Mouse (Mus musculus) hindbrain, embryonic 12.5 days (tissue): ENCODE data around the gene Hoxa5. TPM values are rescaled to one million over a fixed set of nuclear protein-coding genes. Genes with fewer than 3 reads are reported as not detected.

Source experiments
- ATAC-seq: fragments of 200-750 bp; cut with Nextera tagmentation; 2 replicates; pipeline ENCODE4 v1.8.0; 2017; ENCODE audit warnings: moderate TSS enrichment; ENCODE audit not compliant: low FRiP score
- H3K27ac ChIP-seq: fragments of 300-500 bp; sonication (generic); 2 replicates; pipeline ENCODE4 v1.5.1; 2016; ENCODE audit warnings: mild to moderate bottlenecking
- H3K27me3 ChIP-seq: fragments of 300-500 bp; sonication (generic); 2 replicates; pipeline ENCODE4 v1.6.1; 2016; ENCODE audit warnings: mild to moderate bottlenecking
- H3K36me3 ChIP-seq: fragments of 300-500 bp; sonication (generic); 2 replicates; pipeline ENCODE4 v1.6.1; 2016; ENCODE audit warnings: mild to moderate bottlenecking
- H3K4me1 ChIP-seq: fragments of 300-500 bp; sonication (generic); 2 replicates; pipeline ENCODE4 v1.6.1; 2016
- H3K4me2 ChIP-seq: fragments of 300-500 bp; sonication (generic); replicated peaks from 2 replicates; pipeline ENCODE4 v1.6.1; 2016; ENCODE audit warnings: mild to moderate bottlenecking
- H3K4me3 ChIP-seq: fragments of 300-500 bp; sonication (generic); 2 replicates; pipeline ENCODE4 v1.5.1; 2016; ENCODE audit warnings: mild to moderate bottlenecking
- H3K9ac ChIP-seq: fragments of 300-500 bp; sonication (generic); 2 replicates; pipeline ENCODE4 v1.6.1; 2016; ENCODE audit warnings: mild to moderate bottlenecking, moderate library complexity
- H3K9me3 ChIP-seq: fragments of 300-500 bp; sonication (generic); replicated peaks from 2 replicates; pipeline ENCODE4 v1.6.1; 2016; ENCODE audit warnings: mild to moderate bottlenecking
- WGBS: fragments of 180-500 bp; shearing (Covaris S2); methylation state at CpG from one replicate; pipeline ENCODE4 v1.1.7; 2016; 5-methylcytosine and 5-hydroxymethylcytosine counted together
- polyA plus RNA-seq: library from polyadenylated mRNA; unstranded; fragments of >200 nt; fragmentation: Nextera tagmentation; extraction: Ambion mirVana; gene quantifications from 2 replicates; pipeline ENCODE4 v1.2.1, GENCODE M21; 2016

Hoxa5 gene
- polyA plus RNA-seq, 1 experiment from 2014 or later, result 53.4 TPM

DNA sequence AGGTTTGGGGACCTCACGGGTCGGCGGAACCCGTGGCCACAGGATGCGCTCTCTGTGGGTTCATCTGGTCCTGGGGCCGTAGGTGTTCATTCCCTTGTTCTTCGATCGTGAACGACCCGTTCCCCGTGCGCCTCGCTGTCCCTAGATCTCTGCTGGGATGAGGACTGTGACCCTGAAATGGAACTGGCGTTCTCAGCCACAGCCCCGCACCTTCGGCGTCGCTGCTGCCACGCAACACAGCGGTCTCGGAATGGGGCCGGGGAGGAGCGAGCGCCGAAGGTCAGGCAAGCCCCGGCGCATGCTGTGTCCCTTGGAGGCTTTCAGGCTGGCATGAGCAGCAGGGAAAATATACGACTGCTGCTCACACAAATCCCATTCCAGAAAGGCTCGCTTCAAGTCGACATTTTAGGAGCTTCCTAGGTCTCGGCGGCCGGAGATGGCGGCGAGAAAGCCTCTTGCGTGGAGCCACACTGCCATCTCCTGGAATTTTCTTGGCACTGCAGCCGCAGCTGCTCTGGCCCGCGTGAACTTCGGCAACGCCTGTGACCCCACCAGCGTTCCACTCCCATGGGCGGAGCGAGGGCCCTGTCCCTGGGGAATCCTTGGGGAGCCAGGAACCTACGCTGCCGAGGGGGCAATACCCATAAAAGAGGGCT, 17.1 kb upstream of the Hoxa5 start, which contains the start of gene Hoxa7:
Gene Hoxa7 (minus strand): TSS at position 518 of the 656 bp plus-strand sequence.
- H3K4me1 ChIP-seq, result peaks cover 21% of the 10 kb centered on the region
- peak; percentile 64 for ATAC-seq
- peak within 1 kb of the TSS; percentile 38 for H3K4me3 ChIP-seq
- H3K4me2 ChIP-seq, result peak within 1 kb of the TSS; percentile 66
- no peak within 1 kb of the TSS for H3K27ac ChIP-seq
- H3K27me3 ChIP-seq, result peaks cover 100% of the 10 kb centered on the region
- H3K36me3 ChIP-seq, result no peaks in the 10 kb centered on the region
- no peaks in the 10 kb centered on the region for H3K9me3 ChIP-seq
- peak within 1 kb of the TSS; percentile 47 for H3K9ac ChIP-seq
- WGBS, result under 1% methylated on average over 46 of the region's 46 CpGs

DNA sequence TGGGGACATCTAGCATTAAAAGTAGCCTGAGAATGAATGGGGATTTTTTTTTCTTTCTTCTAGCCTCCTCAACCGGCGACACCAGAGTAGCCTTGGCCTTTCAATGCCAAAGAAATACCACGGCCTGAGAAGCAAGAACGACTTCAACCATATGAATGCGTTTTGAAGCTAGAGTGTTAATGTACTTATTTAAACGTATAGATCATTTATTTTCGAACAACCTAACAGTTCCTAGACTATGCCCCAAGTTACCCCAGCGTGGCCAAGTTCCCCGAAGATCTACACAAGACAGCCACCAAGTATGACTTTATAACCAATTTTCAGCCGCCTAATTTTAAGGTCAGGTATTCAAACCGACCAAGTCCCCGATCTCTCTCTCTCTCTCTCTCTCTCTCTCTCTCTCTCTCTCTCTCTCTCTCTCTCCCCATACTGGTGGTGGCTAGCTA, 16.5 kb upstream of the Hoxa5 start:
- Histone ChIP-seq H3K9me3 (no peaks in the 10 kb centered on the region), H3K4me3 (peak overlapping the region; percentile 38; the same call in 1 of the 2 replicates), H3K27me3 (peaks cover 100% of the 10 kb centered on the region), H3K27ac (no peak overlapping the region), H3K36me3 (no peaks in the 10 kb centered on the region), H3K4me2 (peak overlapping the region; percentile 66), H3K9ac (0 out of 2 replicates have a peak overlapping the region, but pooled peaks have one; percentile 47), H3K4me1 (peaks cover 20% of the 10 kb centered on the region)
- WGBS, result 4% methylated on average over 12 of the region's 12 CpGs
- ATAC-seq, result no peak

DNA sequence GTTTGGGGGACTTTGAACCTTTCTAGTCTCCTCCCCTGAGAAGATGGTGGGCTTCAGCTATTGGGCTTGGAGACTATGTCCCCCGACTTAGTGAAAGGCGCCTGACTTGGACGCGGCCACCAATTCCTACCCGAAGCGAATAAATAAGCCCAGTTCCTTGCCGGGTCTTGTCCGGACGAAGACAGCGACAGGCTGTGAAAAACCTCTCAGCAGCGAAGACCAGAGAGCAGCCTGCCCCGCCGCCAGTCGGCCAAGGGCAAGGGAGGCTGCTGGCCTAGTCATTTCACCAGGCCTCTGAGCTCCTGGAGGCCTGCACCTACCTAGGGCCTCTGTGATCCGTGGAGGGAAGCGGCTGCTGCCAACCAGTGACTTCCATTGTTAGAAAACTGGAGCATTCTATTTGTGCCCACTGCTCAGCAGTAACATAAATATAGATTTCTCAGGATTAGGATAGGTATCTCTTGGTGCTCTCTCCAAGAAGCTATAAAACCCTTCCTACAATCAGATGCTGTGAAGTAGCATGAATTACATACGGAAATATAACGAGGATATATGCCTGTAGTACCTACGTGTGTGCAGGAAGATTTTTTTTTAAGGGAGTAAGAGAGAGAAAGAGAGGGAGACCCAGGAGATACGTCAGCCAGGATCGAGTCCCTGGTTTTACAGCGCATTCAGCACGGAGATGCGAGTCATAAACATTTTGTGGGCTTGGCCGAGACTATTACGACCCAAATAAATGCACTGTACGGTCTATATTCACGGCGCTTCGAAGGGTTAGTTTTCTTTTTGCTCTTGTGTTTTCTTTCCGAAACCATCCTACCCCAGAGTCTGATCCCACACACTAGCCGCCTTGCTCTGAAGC, 15.8 kb upstream of the Hoxa5 start:
- peaks cover 17% of the 10 kb centered on the region for H3K4me1 ChIP-seq
- WGBS, result 12% methylated on average over 32 of the region's 32 CpGs
- H3K9me3 ChIP-seq, result no peaks in the 10 kb centered on the region
- no peak overlapping the region for H3K4me3 ChIP-seq
- H3K9ac ChIP-seq, result no peak overlapping the region
- H3K4me2 ChIP-seq, result no peak overlapping the region
- peaks cover 100% of the 10 kb centered on the region for H3K27me3 ChIP-seq
- ATAC-seq, result no peak
- no peak overlapping the region for H3K27ac ChIP-seq
- no peaks in the 10 kb centered on the region for H3K36me3 ChIP-seq

DNA sequence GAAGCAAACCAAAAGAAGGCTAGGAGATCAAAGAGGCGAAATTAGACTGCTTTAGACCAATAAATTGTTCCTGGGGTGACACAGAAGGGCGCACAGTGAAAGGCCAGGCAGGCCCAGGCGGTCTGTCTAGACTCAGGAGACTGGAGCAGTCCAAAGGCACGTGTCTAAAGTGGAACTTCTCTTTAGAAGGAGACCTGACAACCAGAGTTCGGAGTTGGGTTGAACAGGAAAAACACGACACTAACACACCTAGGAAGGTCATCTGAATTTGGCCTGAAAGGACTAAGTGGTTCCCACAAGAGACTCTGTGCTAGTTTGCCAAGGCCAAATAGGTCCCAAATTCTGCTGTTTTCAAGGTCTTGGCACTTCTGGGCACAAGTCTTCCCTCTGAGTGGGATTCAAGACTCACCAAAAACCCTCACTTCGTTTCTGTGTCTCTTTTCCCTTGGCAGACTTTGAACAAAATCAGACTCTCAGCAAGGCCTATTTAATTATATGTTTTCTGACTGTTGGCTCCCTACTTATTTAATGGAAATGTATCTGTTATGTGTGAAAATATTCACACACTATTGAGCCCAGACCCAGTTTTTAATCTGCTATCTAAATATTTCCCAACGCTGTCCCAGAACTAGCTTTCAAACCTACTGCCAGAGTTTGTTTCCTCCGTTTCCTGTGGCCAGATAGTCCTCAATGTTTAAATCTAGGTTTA, 15.0 kb upstream of the Hoxa5 start:
- H3K9ac ChIP-seq, result no peak overlapping the region
- H3K4me1 ChIP-seq, result peaks cover 17% of the 10 kb centered on the region
- no peak for ATAC-seq
- H3K36me3 ChIP-seq, result no peaks in the 10 kb centered on the region
- H3K9me3 ChIP-seq, result no peaks in the 10 kb centered on the region
- no peak overlapping the region for H3K27ac ChIP-seq
- H3K4me2 ChIP-seq, result no peak overlapping the region
- 16% methylated on average over 9 of the region's 9 CpGs for WGBS
- H3K27me3 ChIP-seq, result peaks cover 100% of the 10 kb centered on the region
- H3K4me3 ChIP-seq, result no peak overlapping the region

DNA sequence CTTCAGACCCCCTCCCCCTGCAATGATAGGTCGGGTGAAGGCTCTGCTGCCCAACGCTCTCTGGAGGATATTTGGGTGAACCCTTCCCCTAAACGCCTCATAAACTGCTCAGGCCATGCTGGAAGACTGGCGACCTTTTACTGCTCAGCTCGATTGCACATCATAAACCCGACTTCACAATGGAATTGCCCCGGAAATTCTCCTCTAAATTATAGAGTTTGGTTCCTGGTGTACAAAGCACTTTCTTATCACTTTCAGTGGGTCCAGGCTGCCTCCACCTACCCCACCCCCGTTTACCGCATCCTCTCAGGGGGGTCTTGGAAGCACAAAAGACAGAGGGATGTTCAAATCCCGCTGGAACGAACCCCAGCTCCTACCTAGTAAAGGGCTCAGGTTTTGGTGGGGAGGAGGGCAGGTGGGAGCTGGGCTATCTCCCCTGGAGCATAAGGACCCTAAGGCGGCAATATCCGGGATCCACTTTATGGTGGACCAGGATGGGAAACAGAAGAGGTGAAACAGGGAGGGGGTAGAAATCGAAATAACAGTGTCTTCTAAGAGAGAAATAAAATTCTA, 14.3 kb upstream of the Hoxa5 start:
- WGBS, result 9% methylated on average over 14 of the region's 14 CpGs
- Histone ChIP-seq H3K4me1 (peaks cover 17% of the 10 kb centered on the region), H3K4me3 (no peak overlapping the region)

DNA sequence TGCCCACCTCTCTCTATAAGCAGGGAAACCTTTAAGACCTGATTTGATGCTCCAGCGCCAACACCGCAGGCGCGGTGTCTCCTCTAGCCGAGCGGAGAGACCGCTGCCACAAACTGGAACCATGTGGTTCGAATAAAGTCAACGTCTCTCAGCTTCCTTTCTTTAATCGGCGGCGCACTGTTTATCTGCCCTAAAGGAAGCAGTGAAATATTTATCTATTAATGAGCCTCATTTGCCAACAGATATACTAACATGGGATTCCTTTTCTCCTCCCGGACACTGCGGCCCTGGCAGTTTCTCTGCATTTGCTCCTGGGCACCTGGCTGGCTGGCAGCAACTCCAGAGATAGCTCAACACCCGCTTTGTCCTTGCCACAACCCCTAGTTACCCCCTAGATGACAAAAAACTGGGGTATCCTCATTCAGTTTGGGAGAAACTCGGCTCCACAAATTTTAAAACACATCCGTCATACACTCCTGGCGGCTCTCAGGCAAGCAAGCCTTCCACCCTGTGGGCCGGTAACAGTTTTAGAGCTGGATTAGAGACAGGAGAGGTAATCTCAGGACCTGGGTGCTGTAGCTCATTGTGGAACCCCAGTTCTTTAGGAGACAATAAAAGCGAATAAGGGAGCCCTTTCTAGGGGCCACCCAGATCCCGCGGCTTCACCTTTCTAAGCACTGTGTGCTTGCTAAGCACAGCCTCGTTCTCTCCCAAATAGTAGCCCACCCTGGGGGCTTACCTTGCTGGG, 13.7 kb upstream of the Hoxa5 start:
- H3K27me3 ChIP-seq, result peaks cover 100% of the 10 kb centered on the region
- no peaks in the 10 kb centered on the region for H3K9me3 ChIP-seq
- 0 out of 2 replicates have a peak overlapping the region, but pooled peaks have one; percentile 47 for H3K4me2 ChIP-seq
- ATAC-seq, result no peak
- H3K4me3 ChIP-seq, result peak overlapping the region; percentile 28; the same call in 1 of the 2 replicates
- H3K9ac ChIP-seq, result no peak overlapping the region
- WGBS, result 5% methylated on average over 23 of the region's 23 CpGs
- no peaks in the 10 kb centered on the region for H3K36me3 ChIP-seq
- H3K27ac ChIP-seq, result no peak overlapping the region
- peaks cover 18% of the 10 kb centered on the region for H3K4me1 ChIP-seq

More for the DNA sequence above, 14.3 kb upstream of the Hoxa5 start:
- no peak overlapping the region for H3K27ac ChIP-seq
- no peak overlapping the region for H3K4me2 ChIP-seq
- ATAC-seq, result no peak
- H3K36me3 ChIP-seq, result no peaks in the 10 kb centered on the region
- no peaks in the 10 kb centered on the region for H3K9me3 ChIP-seq
- no peak overlapping the region for H3K9ac ChIP-seq
- H3K27me3 ChIP-seq, result peaks cover 100% of the 10 kb centered on the region

DNA sequence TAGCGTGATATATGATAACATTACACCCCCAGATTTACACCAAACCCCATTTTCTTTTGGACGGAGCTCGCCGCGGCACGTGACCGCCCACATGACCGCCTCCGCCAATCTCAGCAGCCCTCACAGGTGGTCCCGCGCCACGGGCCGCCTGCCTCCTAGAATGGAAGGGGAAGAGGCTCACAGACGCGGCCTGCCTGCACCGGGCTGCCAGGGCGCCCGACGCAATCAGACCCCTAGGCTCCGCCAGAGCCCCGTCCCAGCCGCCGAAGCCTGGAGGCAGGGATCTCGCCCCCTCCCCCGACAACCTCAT, 13.0 kb upstream of the Hoxa5 start:
- Histone ChIP-seq H3K9me3 (no peaks in the 10 kb centered on the region), H3K4me2 (peak overlapping the region; percentile 47), H3K4me3 (peak overlapping the region; percentile 28), H3K36me3 (no peaks in the 10 kb centered on the region), H3K9ac (no peak overlapping the region), H3K27me3 (peaks cover 100% of the 10 kb centered on the region), H3K4me1 (peaks cover 20% of the 10 kb centered on the region), H3K27ac (no peak overlapping the region)
- ATAC-seq, result peak; percentile 57; the same call in 1 of the 2 replicates
- under 1% methylated on average over 25 of the region's 25 CpGs for WGBS

DNA sequence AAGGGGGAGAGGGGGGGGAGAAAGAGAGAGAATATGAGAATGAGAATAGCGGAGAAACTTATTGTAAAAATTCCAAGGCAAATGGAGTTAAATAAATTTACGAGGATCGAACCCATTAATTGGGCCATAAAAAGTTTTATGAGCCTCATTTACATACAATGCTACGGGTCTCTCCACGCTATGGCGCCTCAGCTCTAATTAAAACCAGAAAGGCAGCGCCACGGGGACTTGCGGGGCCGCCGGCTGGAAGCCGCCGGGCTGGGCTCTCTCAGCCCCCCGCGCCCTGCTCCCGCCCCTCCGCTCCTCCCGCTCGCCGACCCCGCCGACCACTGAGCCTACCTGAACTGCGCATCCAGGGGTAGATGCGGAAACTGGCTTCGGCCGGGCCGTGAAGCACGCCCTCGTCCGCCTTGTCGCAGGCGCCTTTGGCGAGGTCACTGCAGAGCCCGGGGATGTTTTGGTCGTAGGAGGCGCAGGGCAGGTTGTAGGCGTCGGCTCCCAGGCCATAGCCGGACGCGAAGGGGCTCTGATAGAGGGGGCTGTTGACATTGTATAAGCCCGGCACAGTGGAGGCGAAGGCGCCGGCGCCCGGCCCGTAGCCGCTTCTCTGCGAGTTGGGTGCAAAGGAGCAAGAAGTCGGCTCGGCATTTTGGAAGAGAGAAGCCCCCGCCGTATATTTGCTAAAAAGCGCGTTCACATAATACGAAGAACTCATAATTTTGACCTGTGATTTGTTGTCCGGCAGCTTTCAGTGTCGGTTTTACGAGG, 12.5 kb upstream of the Hoxa5 start:
- H3K4me3 ChIP-seq, result peak overlapping the region; percentile 28
- H3K9ac ChIP-seq, result no peak overlapping the region
- H3K36me3 ChIP-seq, result no peaks in the 10 kb centered on the region
- peak overlapping the region; percentile 47 for H3K4me2 ChIP-seq
- WGBS, result 3% methylated on average over 60 of the region's 60 CpGs
- no peaks in the 10 kb centered on the region for H3K9me3 ChIP-seq
- H3K27me3 ChIP-seq, result peaks cover 100% of the 10 kb centered on the region
- no peak for ATAC-seq
- H3K27ac ChIP-seq, result no peak overlapping the region
- H3K4me1 ChIP-seq, result peaks cover 20% of the 10 kb centered on the region

DNA sequence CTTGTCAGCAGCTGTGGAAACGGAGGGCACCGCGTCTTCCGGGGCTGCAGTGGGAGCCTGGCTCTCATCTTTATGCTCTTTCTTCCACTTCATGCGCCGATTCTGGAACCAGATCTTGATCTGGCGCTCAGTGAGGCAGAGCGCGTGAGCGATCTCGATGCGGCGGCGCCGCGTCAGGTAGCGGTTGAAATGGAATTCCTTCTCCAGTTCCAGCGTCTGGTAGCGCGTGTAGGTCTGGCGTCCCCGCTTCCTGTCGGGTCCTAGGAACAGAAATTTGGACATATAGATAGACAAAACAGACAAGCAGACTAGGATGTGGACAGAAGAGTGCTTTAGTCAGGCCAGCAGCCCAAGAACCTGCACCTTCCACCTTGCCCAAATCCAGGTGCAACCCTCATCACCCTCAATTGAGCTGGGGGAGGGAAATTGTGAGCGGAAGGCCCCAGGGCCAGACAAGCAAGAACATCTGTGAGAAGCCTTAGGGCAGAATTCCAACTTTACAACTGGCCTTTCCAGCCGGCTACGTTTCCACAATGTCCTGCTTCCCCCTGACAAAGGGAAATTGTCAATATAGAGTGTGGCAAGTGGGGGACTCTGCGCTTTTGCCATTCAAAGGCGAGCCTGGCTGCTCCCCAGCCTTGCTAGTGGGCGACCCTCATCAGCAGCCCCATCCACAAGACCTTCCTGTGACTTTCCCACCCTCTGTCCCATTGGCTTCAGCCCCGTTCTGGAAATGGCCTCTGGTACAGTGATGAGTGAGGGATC, 11.6 kb upstream of the Hoxa5 start:
- Histone ChIP-seq H3K27ac (no peak overlapping the region), H3K4me3 (no peak overlapping the region), H3K4me1 (peaks cover 16% of the 10 kb centered on the region), H3K9me3 (no peaks in the 10 kb centered on the region), H3K4me2 (no peak overlapping the region), H3K36me3 (no peaks in the 10 kb centered on the region), H3K9ac (no peak overlapping the region), H3K27me3 (peaks cover 100% of the 10 kb centered on the region)
- ATAC-seq, result no peak
- 2% methylated on average over 30 of the region's 30 CpGs for WGBS

DNA sequence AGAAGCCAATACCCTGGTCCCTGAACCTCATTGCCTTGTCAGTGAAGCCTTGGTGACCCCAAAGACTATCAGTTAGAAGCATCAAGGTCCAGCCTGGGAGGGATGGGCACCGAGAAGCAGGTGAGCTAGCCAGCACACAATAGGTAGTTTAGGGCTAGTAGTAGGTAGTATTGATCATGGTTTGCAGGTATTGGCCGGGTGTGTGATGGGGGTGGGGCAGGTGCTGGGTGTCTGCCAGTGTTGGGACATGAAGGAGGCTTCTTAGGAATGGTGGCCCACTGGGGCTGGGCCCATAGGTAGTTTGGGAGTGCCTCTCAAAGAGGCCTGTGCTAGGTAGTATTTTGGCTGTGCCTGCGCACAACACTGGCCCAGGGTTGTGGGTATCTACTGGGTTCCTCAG, 10.7 kb upstream of the Hoxa5 start:
- H3K9ac ChIP-seq, result no peak overlapping the region
- no peaks in the 10 kb centered on the region for H3K36me3 ChIP-seq
- peaks cover 98% of the 10 kb centered on the region for H3K27me3 ChIP-seq
- WGBS, result 7% methylated on average over 3 of the region's 3 CpGs
- H3K4me3 ChIP-seq, result no peak overlapping the region
- no peak overlapping the region for H3K27ac ChIP-seq
- no peak for ATAC-seq
- no peak overlapping the region for H3K4me2 ChIP-seq
- no peaks in the 10 kb centered on the region for H3K9me3 ChIP-seq
- H3K4me1 ChIP-seq, result peaks cover 16% of the 10 kb centered on the region
